ENCODE assay signal across 27 mouse cellular contexts in the genomic region with DNA sequence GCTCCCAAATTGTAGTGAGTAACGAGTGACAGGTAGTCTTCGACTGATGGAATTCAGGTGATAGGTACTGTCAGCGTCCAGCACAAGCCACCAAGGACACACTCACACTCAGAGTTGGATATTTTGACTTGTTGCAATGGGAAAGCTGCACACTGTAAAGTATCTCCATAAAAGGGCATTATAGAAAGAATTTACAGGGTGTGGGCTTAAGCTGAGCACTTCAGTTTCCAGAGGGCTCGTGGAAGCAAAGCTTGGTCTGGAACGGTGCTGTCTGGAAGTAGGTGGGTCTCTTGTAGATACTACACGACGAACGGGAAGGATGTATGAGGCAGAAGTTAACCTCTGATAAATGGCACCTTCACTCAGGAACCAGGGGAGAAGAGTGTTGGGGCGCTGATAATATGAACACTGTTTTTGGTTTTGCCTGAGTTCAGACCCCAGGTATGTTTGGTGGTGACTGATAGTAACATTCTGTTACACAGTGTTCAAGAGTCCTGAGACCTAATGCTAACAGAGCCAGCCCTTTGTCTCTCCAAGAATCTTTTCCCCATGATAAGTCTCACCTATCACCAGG. TPM values are rescaled to one million over a fixed set of nuclear protein-coding genes. Genes with fewer than 3 reads are reported as not detected.
DNase-seq lines count a peak whose midpoint lies in the region; ATAC-seq and TF ChIP-seq lines count a peak whose summit lies in the region.
"Had no signal": no experiment of that assay in that cellular context is flagged by ENCODE, and none has a peak within 500 bp of the region (broad histone marks: within the 10 kb centered on the region; RNA-seq: fewer than 3 reads in every experiment).

No protein-coding gene starts in this region.

- no peak overlapping the region; the same call in 1 of the 2 replicates for H3K27ac ChIP-seq in intestine, embryonic 14.5 days (ENCODE audit: low read depth)
- no peak overlapping the region for H3K27ac ChIP-seq in intestine, embryonic 16.5 days (ENCODE audit: low read length)
- peak overlapping the region; percentile 44; the same call in 1 of the 2 replicates for H3K27ac ChIP-seq in CH12.LX (ENCODE audit: insufficient read depth, low read depth)
- H3K27ac ChIP-seq in liver, embryonic 13.5 days, result no peak overlapping the region
- H3K27ac ChIP-seq in stomach, embryonic 14.5 days (ENCODE audit: low read length), result peak overlapping the region; percentile 39; the same call in 1 of the 2 replicates
- no peak overlapping the region for H3K27ac ChIP-seq in kidney, embryonic 15.5 days
- H3K27ac ChIP-seq: embryonic facial prominence, embryonic 10.5 days; embryonic facial prominence, embryonic 15.5 days; forebrain, embryonic 13.5 days; hindbrain, embryonic 14.5 days; layer of hippocampus, adult 2 months; left cerebral cortex, adult 2 months; limb, embryonic 15.5 days; midbrain, embryonic 13.5 days; neural tube, embryonic 13.5 days had no signal

- no peaks in the 10 kb centered on the region for H3K9me3 ChIP-seq in intestine, embryonic 14.5 days (ENCODE audit: control insufficient read depth, low read length)
- no peaks in the 10 kb centered on the region for H3K9me3 ChIP-seq in intestine, embryonic 16.5 days (ENCODE audit: control insufficient read depth, low read length)
- H3K9me3 ChIP-seq in CH12.LX (replicated peaks; ENCODE audit: low read length), result no peaks in the 10 kb centered on the region
- H3K9me3 ChIP-seq in liver, embryonic 13.5 days (replicated peaks), result no peaks in the 10 kb centered on the region
- no peaks in the 10 kb centered on the region for H3K9me3 ChIP-seq in stomach, embryonic 14.5 days (ENCODE audit: control insufficient read depth, low read depth, low read length)
- no peaks in the 10 kb centered on the region for H3K9me3 ChIP-seq in kidney, embryonic 15.5 days (replicated peaks)
- H3K9me3 ChIP-seq: embryonic facial prominence, embryonic 10.5 days; embryonic facial prominence, embryonic 15.5 days; forebrain, embryonic 13.5 days; limb, embryonic 15.5 days; megakaryocyte, embryonic 14.5 days; midbrain, embryonic 13.5 days; neural tube, embryonic 13.5 days had no signal

- no peaks in the 10 kb centered on the region for H3K27me3 ChIP-seq in intestine, embryonic 14.5 days (replicated peaks; ENCODE audit: control insufficient read depth, insufficient read depth, low read length)
- H3K27me3 ChIP-seq in intestine, embryonic 16.5 days (replicated peaks; ENCODE audit: control insufficient read depth, insufficient read depth, low read length), result no peaks in the 10 kb centered on the region
- no peaks in the 10 kb centered on the region for H3K27me3 ChIP-seq in CH12.LX (replicated peaks)
- no peaks in the 10 kb centered on the region for H3K27me3 ChIP-seq in liver, embryonic 13.5 days
- no peaks in the 10 kb centered on the region for H3K27me3 ChIP-seq in stomach, embryonic 14.5 days (ENCODE audit: control insufficient read depth, insufficient read depth, low read length)
- H3K27me3 ChIP-seq in kidney, embryonic 15.5 days, result no peaks in the 10 kb centered on the region
- H3K27me3 ChIP-seq: embryonic facial prominence, embryonic 15.5 days; forebrain, embryonic 13.5 days; limb, embryonic 15.5 days; megakaryocyte, embryonic 14.5 days; midbrain, embryonic 13.5 days; neural tube, embryonic 13.5 days had no signal

- dilution Hi-C loops in CH12.LX (cut with MboI; ENCODE audit: extremely low pct_ligation_motif_present, extremely low pct_unique_long_range_greater_than_20kb, low sequenced_read_pairs), result no loop called here

- 80% methylated on average over 9 of the region's 9 CpGs for WGBS in intestine, embryonic 14.5 days
- WGBS in intestine, embryonic 16.5 days, result 82% methylated on average over 9 of the region's 9 CpGs
- WGBS in liver, embryonic 13.5 days (ENCODE audit: insufficient replicate concordance), result 36% methylated on average over 9 of the region's 9 CpGs
- WGBS in stomach, embryonic 14.5 days, result 85% methylated on average over 9 of the region's 9 CpGs
- WGBS in kidney, embryonic 15.5 days, result 88% methylated on average over 9 of the region's 9 CpGs

- H3K36me3 ChIP-seq in intestine, embryonic 14.5 days (ENCODE audit: control insufficient read depth, insufficient read depth, low read length), result peaks cover 85% of the 10 kb centered on the region
- H3K36me3 ChIP-seq in intestine, embryonic 16.5 days (ENCODE audit: control insufficient read depth, insufficient read depth, low read length), result peaks cover 9% of the 10 kb centered on the region; the same call in 1 of the 2 replicates
- peaks cover 62 to 96% of the 10 kb centered on the region in 2 experiments for H3K36me3 ChIP-seq in CH12.LX (replicated peaks in 1 of 2; ENCODE audit: control insufficient read depth in 1 of 2, insufficient read depth in 1 of 2, low read length in 1 of 2)
- peaks cover 85% of the 10 kb centered on the region for H3K36me3 ChIP-seq in liver, embryonic 13.5 days
- peaks cover 50% of the 10 kb centered on the region for H3K36me3 ChIP-seq in stomach, embryonic 14.5 days (ENCODE audit: control insufficient read depth, insufficient read depth, low read length)
- peaks cover 92% of the 10 kb centered on the region for H3K36me3 ChIP-seq in kidney, embryonic 15.5 days

- TF ChIP-seq RAD21 in CH12.LX (IDR thresholded peaks at IDR 0.05; ENCODE audit: low read depth, low read length), result no peak

- no peak for TF ChIP-seq CTCF in CH12.LX (conservative IDR thresholded peaks at IDR 0.05 in 1 of 2, IDR thresholded peaks at IDR 0.05 in 1 of 2; ENCODE audit: low read depth in 2 of 2, low read length in 2 of 2)

- H3K4me1 ChIP-seq in intestine, embryonic 14.5 days (replicated peaks; ENCODE audit: control insufficient read depth, insufficient read depth, low read length), result no peaks in the 10 kb centered on the region
- H3K4me1 ChIP-seq in intestine, embryonic 16.5 days (ENCODE audit: control insufficient read depth, insufficient read depth, low read length), result no peaks in the 10 kb centered on the region
- H3K4me1 ChIP-seq in CH12.LX (ENCODE audit: control insufficient read depth in 1 of 2, insufficient read depth in 2 of 2), result peaks cover 14 to 26% of the 10 kb centered on the region in 2 experiments; a peak in 3 of 4 replicates
- H3K4me1 ChIP-seq in liver, embryonic 13.5 days (replicated peaks), result peaks cover 12% of the 10 kb centered on the region
- no peaks in the 10 kb centered on the region for H3K4me1 ChIP-seq in stomach, embryonic 14.5 days (ENCODE audit: control insufficient read depth, insufficient read depth, low read length)
- H3K4me1 ChIP-seq in kidney, embryonic 15.5 days, result peaks cover under 1% of the 10 kb centered on the region; the same call in 1 of the 2 replicates
- H3K4me1 ChIP-seq: embryonic facial prominence, embryonic 10.5 days; embryonic facial prominence, embryonic 15.5 days; forebrain, embryonic 13.5 days; megakaryocyte, embryonic 14.5 days; midbrain, embryonic 13.5 days had no signal

- ATAC-seq in intestine, embryonic 14.5 days (replicated peaks; ENCODE audit: low FRiP score, low TSS enrichment, low read depth), result no peak; the same call in 1 of the 2 replicates
- ATAC-seq in intestine, embryonic 16.5 days, result no peak
- peak; percentile 84 for ATAC-seq in liver, embryonic 13.5 days (ENCODE audit: low read depth)
- 0 out of 2 replicates have a peak, but pooled peaks have one; percentile 56 for ATAC-seq in stomach, embryonic 14.5 days (ENCODE audit: insufficient number of reproducible peaks, insufficient read depth, low FRiP score, low read depth)
- ATAC-seq in kidney, embryonic 15.5 days (replicated peaks; ENCODE audit: low FRiP score), result no peak
- ATAC-seq: forebrain, embryonic 13.5 days; midbrain, embryonic 13.5 days had no signal

- H3K79me2 ChIP-seq in CH12.LX (replicated peaks; ENCODE audit: control insufficient read depth, extremely low read depth, insufficient read depth, poor library complexity, severe bottlenecking), result no peaks in the 10 kb centered on the region

- H3K4me2 ChIP-seq in intestine, embryonic 14.5 days (ENCODE audit: low read length), result no peak overlapping the region
- no peak overlapping the region for H3K4me2 ChIP-seq in intestine, embryonic 16.5 days (ENCODE audit: low read depth, low read length)
- no peak overlapping the region for H3K4me2 ChIP-seq in CH12.LX (ENCODE audit: insufficient read depth, low read depth, poor library complexity, severe bottlenecking)
- no peak overlapping the region for H3K4me2 ChIP-seq in liver, embryonic 13.5 days
- no peak overlapping the region for H3K4me2 ChIP-seq in stomach, embryonic 14.5 days (replicated peaks; ENCODE audit: low read depth, low read length)
- H3K4me2 ChIP-seq in kidney, embryonic 15.5 days, result no peak overlapping the region
- H3K4me2 ChIP-seq: embryonic facial prominence, embryonic 15.5 days; forebrain, embryonic 13.5 days; heart, embryonic 11.5 days; hindbrain, embryonic 14.5 days; limb, embryonic 15.5 days; lung, embryonic 14.5 days; midbrain, embryonic 13.5 days; neural tube, embryonic 13.5 days had no signal

- H3K9ac ChIP-seq in intestine, embryonic 14.5 days (ENCODE audit: low read length), result no peak overlapping the region
- H3K9ac ChIP-seq in intestine, embryonic 16.5 days (ENCODE audit: low read depth, low read length), result no peak overlapping the region
- H3K9ac ChIP-seq in CH12.LX (ENCODE audit: insufficient read depth, low read depth), result no peak overlapping the region
- no peak overlapping the region for H3K9ac ChIP-seq in liver, embryonic 13.5 days
- H3K9ac ChIP-seq in stomach, embryonic 14.5 days (replicated peaks; ENCODE audit: low read depth, low read length), result no peak overlapping the region
- H3K9ac ChIP-seq in kidney, embryonic 15.5 days, result no peak overlapping the region
- H3K9ac ChIP-seq: embryonic facial prominence, embryonic 15.5 days; forebrain, embryonic 13.5 days; hindbrain, embryonic 14.5 days; limb, embryonic 15.5 days; lung, embryonic 14.5 days; midbrain, embryonic 13.5 days; neural tube, embryonic 13.5 days had no signal

- no peak for TF ChIP-seq POLR2A in CH12.LX (IDR thresholded peaks at IDR 0.05; ENCODE audit: low read depth, low read length)

- peak; percentile 48 for DNase-seq in intestine, embryonic 14.5 days (ENCODE audit: low spot score)
- no peak for DNase-seq in CH12.LX (ENCODE audit: extremely low read depth)
- DNase-seq in liver, embryonic 13.5 days, result peak; percentile 3
- DNase-seq in right cerebral cortex, postnatal 14 days, result no peak
- DNase-seq in retina, embryonic 14.5 days (ENCODE audit: low spot score), result no peak
- DNase-seq: adrenal gland, postnatal 36 days; cerebellum, adult 18-20 months; cerebellum, postnatal 14 days; gastrocnemius, postnatal 25 days; heart, adult 18-20 months; heart, postnatal 4 days; kidney, adult 18-20 months; lung, embryonic 14.5 days had no signal

- no peak for TF ChIP-seq EP300 in CH12.LX (IDR thresholded peaks at IDR 0.05; ENCODE audit: low read length)

- no peak overlapping the region for H3K4me3 ChIP-seq in intestine, embryonic 14.5 days (ENCODE audit: low read depth, low read length)
- no peak overlapping the region for H3K4me3 ChIP-seq in intestine, embryonic 16.5 days (ENCODE audit: low read length)
- H3K4me3 ChIP-seq in CH12.LX (replicated peaks in 1 of 3; ENCODE audit: low read depth in 2 of 3, low read length in 2 of 3, poor library complexity in 1 of 3), result no peak overlapping the region
- H3K4me3 ChIP-seq in liver, embryonic 13.5 days (replicated peaks), result no peak overlapping the region
- no peak overlapping the region for H3K4me3 ChIP-seq in stomach, embryonic 14.5 days (ENCODE audit: low read depth, low read length)
- H3K4me3 ChIP-seq in kidney, embryonic 15.5 days (replicated peaks), result no peak overlapping the region
- H3K4me3 ChIP-seq: embryonic facial prominence, embryonic 10.5 days; embryonic facial prominence, embryonic 15.5 days; forebrain, embryonic 13.5 days; layer of hippocampus, adult 2 months; left cerebral cortex, adult 2 months; limb, embryonic 15.5 days; megakaryocyte, embryonic 14.5 days; midbrain, embryonic 13.5 days; neural tube, embryonic 13.5 days had no signal

- in situ Hi-C loops in CH12.LX (cut with MboI; ENCODE audit: low pct_ligation_motif_present, low pct_unique_long_range_greater_than_20kb, low sequenced_read_pairs), result no loop called here

RNA-seq across cellular contexts. Expression of a gene that starts 16.5 kb away (rescaled TPM):
- polyA plus RNA-seq in intestine, embryonic 14.5 days (2014; fragmentation: Nextera tagmentation; extraction: Ambion mirVana), result 32.9 and 38.3 TPM in 2 replicates
- 32.3 and 34.1 TPM in 2 replicates for polyA plus RNA-seq in intestine, embryonic 16.5 days (2015; fragmentation: Nextera tagmentation; extraction: Ambion mirVana)
- total RNA-seq in CH12.LX (2012; rRNA removed) (53.6 and 59.0 TPM in 2 replicates), CH12.LX (2014; rRNA removed) (43.2 and 47.3 TPM in 2 replicates)
- 90.7 and 102 TPM in 2 replicates for polyA plus RNA-seq in CH12.LX (2012; ENCODE audit: insufficient read length, low read depth)
- 23.0 and 25.3 TPM in 2 replicates for polyA plus RNA-seq in liver, embryonic 13.5 days (2015; fragmentation: Nextera tagmentation; extraction: Ambion mirVana)
- 38.3 and 38.7 TPM in 2 replicates for polyA plus RNA-seq in stomach, embryonic 14.5 days (2014; fragmentation: Nextera tagmentation; extraction: Ambion mirVana)
- 36.9 and 39.4 TPM in 2 replicates for polyA plus RNA-seq in kidney, embryonic 15.5 days (2015; fragmentation: Nextera tagmentation; extraction: Ambion mirVana)

Comparison
In these comparisons a context has a peak if more than half of its experiments do, and no peak if none do; other contexts are left out.
1. ATAC-seq: peak in liver, embryonic 13.5 days (single experiment) and stomach, embryonic 14.5 days (single experiment); none in intestine, embryonic 14.5 days (single experiment), intestine, embryonic 16.5 days (single experiment) and kidney, embryonic 15.5 days (single experiment).
2. DNase-seq: peak in intestine, embryonic 14.5 days (single experiment) and liver, embryonic 13.5 days (single experiment); none in CH12.LX (single experiment), right cerebral cortex, postnatal 14 days (single experiment) and retina, embryonic 14.5 days (single experiment).
3. H3K27ac ChIP-seq: peak in CH12.LX (single experiment) and stomach, embryonic 14.5 days (single experiment); none in intestine, embryonic 14.5 days (single experiment), intestine, embryonic 16.5 days (single experiment), liver, embryonic 13.5 days (single experiment) and kidney, embryonic 15.5 days (single experiment).